Mouse (Mus musculus): ENCODE results near the gene Zc3h8.

The Zc3h8 gene

DNA sequence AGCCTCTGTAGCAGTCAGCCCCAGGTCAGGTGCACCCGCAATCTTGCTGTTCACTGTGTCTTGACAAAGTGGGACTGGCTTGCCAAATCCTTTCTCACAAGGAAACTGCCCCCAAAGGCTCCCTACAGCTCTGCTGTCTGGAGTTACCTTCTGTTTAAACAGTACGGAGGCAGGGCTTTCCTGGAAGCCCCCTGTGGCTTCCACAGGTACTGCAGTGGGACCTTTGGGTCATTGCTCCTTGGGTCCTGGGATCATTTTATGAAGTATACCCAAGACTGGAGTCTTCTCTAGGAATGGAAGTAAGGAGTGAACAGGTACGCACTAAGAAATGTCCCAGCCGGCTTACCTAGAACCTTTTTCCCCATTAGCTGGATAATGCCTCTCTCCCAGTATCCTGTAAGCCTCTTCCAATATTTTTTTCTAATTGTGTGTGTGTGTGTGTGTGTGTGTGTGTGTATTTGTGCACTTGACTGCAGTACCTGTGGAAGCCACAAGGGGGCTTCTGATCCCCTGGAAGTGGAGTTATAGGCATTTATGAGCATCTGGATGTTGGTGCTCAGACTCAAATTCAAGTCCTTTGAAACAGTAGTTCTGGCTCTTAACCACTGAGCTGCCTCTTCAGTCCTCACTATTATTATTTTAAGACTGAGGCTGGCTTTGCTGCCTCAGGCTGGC is 53.1 kb downstream of the Zc3h8 start:
- no peak for DNase-seq

DNA sequence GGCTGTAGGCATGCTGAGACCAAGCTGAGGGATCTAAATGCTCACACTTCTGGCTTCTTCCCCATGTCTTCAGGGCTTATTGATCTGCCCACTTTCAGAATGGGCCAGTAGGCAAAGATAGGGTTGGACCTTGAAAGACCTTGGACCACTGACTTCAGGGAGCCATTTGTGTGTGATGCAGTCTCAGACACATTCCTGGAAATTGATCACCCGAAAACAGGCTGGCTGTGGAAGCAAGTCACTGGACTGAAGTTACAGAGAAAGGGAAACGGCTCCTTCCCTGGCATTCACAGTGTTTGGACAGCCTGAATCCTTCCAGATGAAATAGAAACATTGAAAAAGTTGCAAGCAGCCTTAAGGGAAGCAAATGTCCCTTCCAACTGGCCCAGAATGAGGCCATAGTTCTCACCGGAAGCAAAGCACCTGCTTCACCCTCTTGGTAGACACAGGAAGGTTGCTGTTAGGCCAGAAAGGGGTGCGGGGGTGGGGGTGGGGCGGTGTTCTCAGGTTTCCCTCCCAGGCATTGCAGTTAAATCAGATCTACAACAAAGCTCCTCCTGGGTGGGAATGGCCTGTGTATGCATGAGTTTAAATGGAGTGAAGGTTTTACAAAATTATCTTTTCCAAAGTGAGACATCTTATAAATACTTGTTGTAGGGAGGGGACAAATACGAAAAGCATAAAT is 55.9 kb downstream of the Zc3h8 start:
- DNase-seq, result no peak

DNA sequence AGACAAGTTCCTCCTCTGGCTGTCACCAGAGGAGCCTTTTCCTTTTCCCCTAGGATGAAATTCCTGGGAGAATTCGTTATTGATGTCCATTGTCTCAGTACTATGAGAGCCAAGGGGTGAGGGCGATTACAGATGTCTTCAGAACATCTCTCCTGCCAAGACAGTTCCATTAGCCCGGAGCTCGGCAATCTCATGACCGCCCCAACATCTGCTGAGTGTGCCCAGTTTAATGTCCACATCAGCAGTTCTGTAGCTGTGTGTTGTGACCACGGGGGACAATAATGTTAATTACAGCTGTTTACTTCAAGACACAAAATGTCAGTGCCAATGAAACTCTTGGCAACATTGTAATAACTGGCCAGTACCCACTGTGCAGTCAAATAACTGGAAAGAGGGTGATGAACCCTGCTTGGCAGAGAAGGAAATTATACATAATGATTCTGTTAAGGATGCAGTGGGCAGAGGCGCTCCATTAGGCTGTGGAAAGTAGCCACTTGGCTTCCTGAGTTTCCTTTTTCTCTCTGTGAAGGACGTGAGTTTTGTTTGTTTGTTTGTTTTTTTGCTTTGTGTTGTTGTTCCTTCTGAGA is 58.6 kb downstream of the Zc3h8 start:
- no peak for DNase-seq

DNA sequence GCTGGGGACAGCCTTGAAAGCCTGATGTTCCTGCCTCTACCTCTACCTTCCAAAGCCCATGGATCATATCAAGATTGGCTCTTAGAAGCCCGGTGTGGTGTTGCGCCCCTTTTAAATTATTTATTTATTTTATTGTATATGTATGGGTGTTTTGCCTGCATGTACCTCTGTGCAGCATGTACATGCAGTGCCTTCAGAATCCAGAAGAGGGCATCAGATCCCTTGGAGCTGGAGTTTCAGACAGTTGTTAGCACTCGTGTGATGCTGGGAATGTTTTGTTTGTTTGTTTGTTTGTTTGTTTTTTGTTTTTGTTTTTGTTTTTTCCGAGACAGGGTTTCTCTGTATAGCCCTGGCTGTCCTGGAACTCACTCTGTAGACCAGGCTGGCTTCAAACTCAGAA is 62.6 kb downstream of the Zc3h8 start:
- DNase-seq, result no peak
